Mouse (Mus musculus) Patski (cell line): ENCODE data around the gene Gp5. TPM values are rescaled to one million over a fixed set of nuclear protein-coding genes. Genes with fewer than 3 reads are reported as not detected.
"Not testable (repeated sequence)": the region's sequence is repeated elsewhere in the genome, so short reads cannot be mapped to it uniquely, and the experiment has no call there.

ENCODE experiments used
- ATAC-seq: fragments of 100-300 bp; one replicate; pipeline ENCODE4 v1.8.0; 2021
- CTCF ChIA-PET: fragments of 350-600 bp; sonication (Branson Sonifier 250); formaldehyde crosslinking; loops from one replicate; lab custom pipeline; 2022; ENCODE audit warnings: inconsistent platforms; lab: Charles Lee
- POLR2A ChIA-PET: fragments of 350-600 bp; sonication (Branson Sonifier 250); formaldehyde crosslinking; loops from one replicate; lab custom pipeline; 2022; ENCODE audit warnings: antibody characterized with exemption, inconsistent platforms; lab: Charles Lee
- DNase-seq: peaks from one replicate; pipeline ENCODE4 v3.0.0-alpha.2; 2011; ENCODE audit warnings: low read depth, low spot score
- H3K27me3 ChIP-seq: fragments of 371-371 bp; one replicate; pipeline ENCODE4 v1.5.1; 2021
- CTCF ChIP-seq: fragments of 100-300 bp; IDR thresholded peaks from one replicate; pipeline ENCODE4 v1.5.1; 2021
- in situ Hi-C: fragments of 300-500 bp; cut with MboI; formaldehyde crosslinking; loops from 3 replicates; pipeline ENCODE4 v1.11.1; 2018; ENCODE audit warnings: low pct_unique_long_range_greater_than_20kb, mixed read lengths
- polyA plus RNA-seq: library from polyadenylated mRNA; unstranded; gene quantifications from one replicate; pipeline ENCODE4 v1.2.3, GENCODE M21; 2021

Gene Gp5
- polyA plus RNA-seq, result 0.10 TPM

- ATAC-seq (no peak), DNase-seq (no peak)
- CTCF ChIA-PET, result no interaction called here
- POLR2A ChIA-PET, result interaction anchor here (1.8 kb wide), 1 partner anchor 10 kb away, joined by 4 read pairs; no protein-coding TSS in a partner anchor
- TF ChIP-seq CTCF, result no peak
- in situ Hi-C loops, result loop anchor here (5.0 kb wide), 1 partner anchor 58 kb away; no protein-coding TSS in a partner anchor
- H3K27me3 ChIP-seq, result no peaks in the 10 kb centered on the region
Observed at GRCm38 (mm10) chr16:30310647-30311046, at the start of gene Gp5. Gp5 (minus strand) TSS chr16:30310779.

GRCm38 (mm10) chr16:30353489-30353888 is 42.9 kb upstream of the Gp5 start:
- H3K27me3 ChIP-seq, in situ Hi-C loops, CTCF ChIA-PET, POLR2A ChIA-PET, ATAC-seq, DNase-seq: not testable (repeated sequence)

DNA sequence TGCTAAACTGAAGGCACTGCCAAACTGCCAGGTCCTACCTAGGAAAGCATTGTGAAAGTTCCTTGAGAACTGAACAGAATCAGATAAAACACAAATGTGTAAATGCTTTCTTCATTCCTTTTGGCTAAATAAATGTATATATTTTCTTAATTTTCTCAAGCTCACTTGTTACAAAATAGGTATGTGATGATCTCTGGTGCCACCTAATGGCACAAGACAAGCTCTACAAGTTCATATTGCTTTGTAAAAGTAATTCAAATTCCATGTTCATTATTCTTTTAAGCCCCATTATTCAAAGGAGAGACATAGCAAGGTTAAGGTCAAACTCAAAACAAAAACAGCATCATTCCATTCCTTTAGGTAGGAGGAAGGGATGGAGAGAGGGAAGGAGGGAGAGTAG is 3.7 kb upstream of the Gp5 start:
- POLR2A ChIA-PET, result no interaction called here
- in situ Hi-C loops, result loop anchor here (5.0 kb wide), 1 partner anchor 62 kb away; no protein-coding TSS in a partner anchor
- ATAC-seq (no peak), DNase-seq (peak; percentile 4)
- TF ChIP-seq CTCF, result no peak
- H3K27me3 ChIP-seq, result no peaks in the 10 kb centered on the region
- CTCF ChIA-PET, result interaction anchor here (0.7 to 1.9 kb wide), 8 partner anchors 9 to 689 kb away, joined by 3 to 8 read pairs (median 4); no protein-coding TSS in a partner anchor

DNA sequence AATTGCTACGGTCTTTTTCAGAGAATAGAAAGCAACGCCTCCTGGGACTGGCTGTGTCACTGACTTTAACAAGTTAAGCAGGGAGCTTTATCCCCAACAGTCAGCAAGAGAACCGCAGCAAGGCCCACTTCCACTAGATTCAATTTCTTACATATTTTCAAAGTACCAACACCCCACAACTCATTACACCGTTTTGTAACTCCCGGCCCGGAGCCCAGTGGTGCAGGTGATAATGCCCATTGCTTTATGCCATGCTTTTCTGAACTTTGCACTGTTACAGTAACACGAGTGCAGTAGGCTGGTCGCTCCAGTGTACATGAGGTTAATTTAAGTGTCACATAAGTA is 436 bp downstream of the Gp5 start:
- H3K27me3 ChIP-seq, result no peaks in the 10 kb centered on the region
- in situ Hi-C loops, result loop anchor here (5.0 kb wide), 1 partner anchor 58 kb away; no protein-coding TSS in a partner anchor
- ChIA-PET POLR2A (no interaction called here), CTCF (no interaction called here)
- TF ChIP-seq CTCF, result no peak
- no peak for ATAC-seq
- no peak for DNase-seq

DNA sequence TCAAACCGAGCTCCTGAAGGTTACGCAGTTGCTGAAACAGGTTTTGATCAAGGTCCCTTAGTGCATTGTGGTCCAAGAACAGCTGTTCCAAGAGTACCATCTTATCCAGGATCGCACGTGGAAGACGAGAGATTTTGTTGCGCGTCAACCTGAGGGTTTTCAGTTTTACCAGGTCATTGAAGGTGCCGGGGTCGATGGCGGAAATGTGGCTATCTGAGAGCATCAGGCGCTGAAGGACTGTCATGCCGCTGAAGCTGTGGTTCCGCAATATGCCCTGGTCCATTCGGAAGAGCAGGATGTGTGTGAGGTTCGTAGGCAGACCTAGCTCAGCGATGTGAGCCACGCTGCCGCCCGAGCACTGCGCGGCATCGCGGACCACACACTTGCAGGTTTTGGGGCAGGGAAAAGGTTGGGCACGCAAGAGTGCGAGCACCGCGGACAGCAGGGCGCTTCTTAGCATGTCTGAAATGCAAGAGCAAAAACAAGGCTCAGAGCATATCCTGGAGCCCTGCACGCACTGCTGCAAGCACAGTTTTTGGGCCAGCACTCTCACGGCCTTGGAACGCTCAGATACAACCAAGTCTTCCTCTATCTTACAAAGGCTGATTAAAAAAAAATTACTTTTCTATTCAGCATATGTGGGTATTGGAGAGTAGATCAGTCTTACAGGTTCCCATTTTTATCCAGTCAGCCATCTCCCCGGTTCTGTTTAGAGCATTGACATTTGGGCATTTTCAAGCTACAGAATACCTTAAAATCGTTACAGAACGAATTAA is 996 bp downstream of the Gp5 start:
- ATAC-seq (no peak), DNase-seq (no peak)
- ChIA-PET CTCF (interaction anchor here (1.3 kb wide), 1 partner anchor 38 kb away, joined by 3 read pairs; no protein-coding TSS in a partner anchor), POLR2A (no interaction called here)
- no peak for TF ChIP-seq CTCF
- no peaks in the 10 kb centered on the region for H3K27me3 ChIP-seq
- in situ Hi-C loops, result loop anchor here (5.0 kb wide), 1 partner anchor 57 kb away; no protein-coding TSS in a partner anchor

- no peaks in the 10 kb centered on the region for H3K27me3 ChIP-seq
- no peak for TF ChIP-seq CTCF
- ATAC-seq (no peak), DNase-seq (no peak)
- CTCF ChIA-PET, result interaction anchor here (1.3 kb wide), 1 partner anchor 38 kb away, joined by 3 read pairs; no protein-coding TSS in a partner anchor
- in situ Hi-C loops, result no loop called here
- POLR2A ChIA-PET, result no interaction called here
Observed at GRCm38 (mm10) chr16:30308616-30309394, 1.8 kb downstream of the Gp5 start.

GRCm38 (mm10) chr16:30307961-30308615 is 2.5 kb downstream of the Gp5 start:
- no peak for TF ChIP-seq CTCF
- ATAC-seq (no peak), DNase-seq (no peak)
- H3K27me3 ChIP-seq, result no peaks in the 10 kb centered on the region
- ChIA-PET CTCF (interaction anchor here (1.3 kb wide), 1 partner anchor 37 kb away, joined by 3 read pairs; no protein-coding TSS in a partner anchor), POLR2A (no interaction called here)
- in situ Hi-C loops, result no loop called here

DNA sequence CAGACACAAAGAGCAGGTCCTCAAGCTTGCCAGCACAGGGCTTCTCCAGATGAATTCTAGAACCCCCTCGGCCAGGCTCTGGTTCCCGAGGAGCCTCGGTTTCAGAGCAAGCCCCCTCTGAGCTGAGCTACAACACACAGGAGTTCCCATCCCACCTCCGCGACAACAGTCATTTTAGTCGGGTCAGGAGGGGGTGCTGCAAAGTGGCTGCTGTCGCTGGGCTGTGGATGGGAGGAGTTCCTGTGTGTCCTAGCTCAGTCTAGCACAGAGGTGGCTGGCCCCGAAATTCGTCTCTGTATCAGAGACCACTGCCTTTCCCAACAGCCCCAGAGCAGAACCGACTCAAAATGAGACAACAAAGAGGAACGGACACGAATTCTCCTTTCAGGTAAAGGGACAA is 3.3 kb downstream of the Gp5 start:
- DNase-seq, result no peak
- H3K27me3 ChIP-seq, result no peaks in the 10 kb centered on the region
- CTCF ChIA-PET, result interaction anchor here (2.0 kb wide), 1 partner anchor 10 kb away, joined by 4 read pairs; no protein-coding TSS in a partner anchor
- no peak for ATAC-seq
- no peak for TF ChIP-seq CTCF
- POLR2A ChIA-PET, result no interaction called here
- in situ Hi-C loops, result no loop called here

- DNase-seq, result no peak
- no peak for TF ChIP-seq CTCF
- no peaks in the 10 kb centered on the region for H3K27me3 ChIP-seq
- no peak for ATAC-seq
- ChIA-PET CTCF (interaction anchor here (0.6 to 2.0 kb wide), 2 partner anchors 11 to 13 kb away, joined by 4 read pairs; no protein-coding TSS in a partner anchor), POLR2A (no interaction called here)
- in situ Hi-C loops, result no loop called here
Observed at GRCm38 (mm10) chr16:30306102-30306501, 4.5 kb downstream of the Gp5 start.

GRCm38 (mm10) chr16:30304236-30304635 is 6.3 kb downstream of the Gp5 start:
- H3K27me3 ChIP-seq, result peaks cover 6% of the 10 kb centered on the region

More at GRCm38 (mm10) chr16:30304236-30304635, 6.3 kb downstream of the Gp5 start:
- in situ Hi-C loops, result no loop called here
- ATAC-seq (no peak), DNase-seq (no peak)
- TF ChIP-seq CTCF, result no peak
- ChIA-PET POLR2A (no interaction called here), CTCF (no interaction called here)
